Comparison of ENCODE assay signal across 9 mouse cellular contexts in the genomic region with DNA sequence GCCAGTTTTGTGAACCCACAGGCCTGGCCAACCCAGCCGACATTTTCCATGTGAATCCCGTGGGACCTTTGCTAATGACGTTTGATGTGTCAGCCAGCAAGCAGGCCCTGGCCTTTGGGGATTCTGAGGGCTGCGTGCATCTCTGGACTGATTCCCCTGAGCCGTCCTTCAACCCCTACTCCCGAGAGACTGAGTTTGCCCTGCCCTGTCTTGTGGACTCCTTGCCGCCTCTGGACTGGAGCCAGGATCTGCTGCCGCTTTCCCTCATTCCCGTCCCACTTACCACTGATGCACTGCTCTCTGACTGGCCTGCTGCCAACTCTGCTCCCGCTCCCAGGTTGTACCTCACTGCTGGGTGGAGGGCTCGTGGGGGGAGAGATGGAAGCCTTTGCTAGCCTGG. TPM values are rescaled to one million over a fixed set of nuclear protein-coding genes. Genes with fewer than 3 reads are reported as not detected.
DNase-seq lines count a peak whose midpoint lies in the region; ATAC-seq and TF ChIP-seq lines count a peak whose summit lies in the region.
"Had no signal": no experiment of that assay in that cellular context is flagged by ENCODE, and none has a peak within 500 bp of the region (broad histone marks: within the 10 kb centered on the region; RNA-seq: fewer than 3 reads in every experiment).

No protein-coding gene starts in this region.

- TF ChIP-seq POLR2A in heart, adult 2 months (IDR thresholded peaks at IDR 0.05; ENCODE audit: insufficient read depth, low read depth, low read length): no peak
- TF ChIP-seq POLR2A in CH12.LX (IDR thresholded peaks at IDR 0.05; ENCODE audit: low read depth, low read length): no peak

- TF ChIP-seq RAD21 in CH12.LX (IDR thresholded peaks at IDR 0.05; ENCODE audit: low read depth, low read length): no peak

- peak; percentile 20 to 33 for DNase-seq in heart, adult 2 months
- no peak for DNase-seq in heart, adult 9 months (ENCODE audit: low spot score in 2 of 2)
- DNase-seq in CH12.LX (ENCODE audit: extremely low read depth): peak; percentile 87
- peak; percentile 77 to 79 for DNase-seq in cerebellum, postnatal 10 days
- DNase-seq in frontal cortex, postnatal 14 days (ENCODE audit: low spot score in 2 of 2): no peak
- DNase-seq in urinary bladder, adult 2 months (ENCODE audit: low spot score): no peak

- H3K79me2 ChIP-seq in heart, adult 2 months (replicated peaks; ENCODE audit: control insufficient read depth, insufficient read depth, low read length): no peaks in the 10 kb centered on the region
- no peaks in the 10 kb centered on the region for H3K79me2 ChIP-seq in CH12.LX (replicated peaks; ENCODE audit: control insufficient read depth, extremely low read depth, insufficient read depth, poor library complexity, severe bottlenecking)

- dilution Hi-C loops in CH12.LX (cut with MboI; ENCODE audit: extremely low pct_ligation_motif_present, extremely low pct_unique_long_range_greater_than_20kb, low sequenced_read_pairs): no loop called here

- no peaks in the 10 kb centered on the region for H3K27me3 ChIP-seq in heart, adult 2 months (ENCODE audit: control insufficient read depth, insufficient read depth, low read length)
- H3K27me3 ChIP-seq in CH12.LX (replicated peaks): no peaks in the 10 kb centered on the region
- no peaks in the 10 kb centered on the region for H3K27me3 ChIP-seq in limb, embryonic 13.5 days

- intact Hi-C loops in heart, adult 2 months (cut with DNase I): no loop called here

- TF ChIP-seq CTCF in heart, adult 2 months (IDR thresholded peaks at IDR 0.05): no peak
- TF ChIP-seq CTCF in CH12.LX (conservative IDR thresholded peaks at IDR 0.05 in 1 of 2, IDR thresholded peaks at IDR 0.05 in 1 of 2; ENCODE audit: low read depth in 2 of 2, low read length in 2 of 2): no peak

- H3K4me2 ChIP-seq in CH12.LX (ENCODE audit: insufficient read depth, low read depth, poor library complexity, severe bottlenecking): no peak overlapping the region
- H3K4me2 ChIP-seq in limb, embryonic 13.5 days (replicated peaks): no peak overlapping the region

- no peaks in the 10 kb centered on the region for H3K36me3 ChIP-seq in heart, adult 2 months (ENCODE audit: control insufficient read depth, insufficient read depth, low read length)
- peaks cover 33 to 76% of the 10 kb centered on the region in 2 experiments for H3K36me3 ChIP-seq in CH12.LX (replicated peaks in 1 of 2; ENCODE audit: control insufficient read depth in 1 of 2, insufficient read depth in 1 of 2, low read length in 1 of 2)
- H3K36me3 ChIP-seq in limb, embryonic 13.5 days: peaks cover 74% of the 10 kb centered on the region

- H3K27ac ChIP-seq in heart, adult 2 months: no peak overlapping the region
- H3K27ac ChIP-seq in CH12.LX (ENCODE audit: insufficient read depth, low read depth): no peak overlapping the region
- H3K27ac ChIP-seq in limb, embryonic 13.5 days: no peak overlapping the region

- no peak for ATAC-seq in limb, embryonic 13.5 days (ENCODE audit: low FRiP score, low read depth)
- no peak for ATAC-seq in granulocyte monocyte progenitor cell, adult 5-6 weeks (replicated peaks; ENCODE audit: poor library complexity, severe bottlenecking)

- H3K4me1 ChIP-seq in heart, adult 2 months (ENCODE audit: control insufficient read depth, insufficient read depth, low read length): no peaks in the 10 kb centered on the region
- peaks cover 10 to 25% of the 10 kb centered on the region in 2 experiments for H3K4me1 ChIP-seq in CH12.LX (ENCODE audit: control insufficient read depth in 1 of 2, insufficient read depth in 2 of 2)
- H3K4me1 ChIP-seq in limb, embryonic 13.5 days: peaks cover 5% of the 10 kb centered on the region

- H3K9me3 ChIP-seq in CH12.LX (replicated peaks; ENCODE audit: low read length): no peaks in the 10 kb centered on the region
- no peaks in the 10 kb centered on the region for H3K9me3 ChIP-seq in limb, embryonic 13.5 days
- H3K9me3 ChIP-seq: G1E had no signal

- no peak for TF ChIP-seq EP300 in heart, adult 2 months (IDR thresholded peaks at IDR 0.05; ENCODE audit: insufficient read depth, low read depth, low read length)
- TF ChIP-seq EP300 in CH12.LX (IDR thresholded peaks at IDR 0.05; ENCODE audit: low read length): no peak; the same call in 1 of the 2 replicates

- 34% methylated on average over 11 of the region's 11 CpGs for WGBS in heart, adult 2 months
- 67% methylated on average over 11 of the region's 11 CpGs for WGBS in limb, embryonic 13.5 days

- in situ Hi-C loops in CH12.LX (cut with MboI; ENCODE audit: low pct_ligation_motif_present, low pct_unique_long_range_greater_than_20kb, low sequenced_read_pairs): no loop called here

- no peak overlapping the region for H3K9ac ChIP-seq in heart, adult 2 months (ENCODE audit: low read depth, low read length)
- no peak overlapping the region for H3K9ac ChIP-seq in CH12.LX (ENCODE audit: insufficient read depth, low read depth)
- 0 out of 2 replicates have a peak overlapping the region, but pooled peaks have one; percentile 0 for H3K9ac ChIP-seq in limb, embryonic 13.5 days

- H3K4me3 ChIP-seq in heart, adult 2 months: no peak overlapping the region
- H3K4me3 ChIP-seq in CH12.LX (replicated peaks in 1 of 3; ENCODE audit: low read depth in 2 of 3, low read length in 2 of 3, poor library complexity in 1 of 3): no peak overlapping the region
- H3K4me3 ChIP-seq in limb, embryonic 13.5 days: no peak overlapping the region

TF ChIP-seq in CH12.LX, 34 proteins besides CTCF, POLR2A, EP300 and RAD21:
- no peak for TF ChIP-seq ZNF384 (IDR thresholded peaks at IDR 0.05; ENCODE audit: low read depth, low read length)
- TF ChIP-seq BHLHE40 (IDR thresholded peaks at IDR 0.05; ENCODE audit: low read depth, low read length): peak; percentile 24; the same call in 1 of the 2 replicates
- TF ChIP-seq IRF4 (IDR thresholded peaks at IDR 0.05; ENCODE audit: low read depth, low read length): peak; percentile 5; the same call in 1 of the 2 replicates
- peak; percentile 47 for TF ChIP-seq ETS1 (conservative IDR thresholded peaks at IDR 0.05; ENCODE audit: low read depth, low read length)
- TF ChIP-seq KAT2A (IDR thresholded peaks at IDR 0.05; ENCODE audit: insufficient replicate concordance, low read length): 0 out of 2 replicates have a peak, but pooled peaks have one; percentile 24

RNA-seq across cellular contexts. Expression of a gene that starts 7.0 kb away (rescaled TPM):
- 1 to 10 TPM; 6.5 to 6.9 TPM for total RNA-seq in heart, adult 2 months (2021)
- 15.2 and 19.8 TPM in 2 replicates for polyA plus RNA-seq in heart, adult 2 months (2012; rRNA removed)
- total RNA-seq in CH12.LX (2012; rRNA removed) (8.1 and 11.0 TPM in 2 replicates), CH12.LX (2014; rRNA removed) (9.4 and 10.6 TPM in 2 replicates)
- polyA plus RNA-seq in CH12.LX (2012; ENCODE audit: insufficient read length, low read depth): 16.1 and 18.5 TPM in 2 replicates
- polyA plus RNA-seq in limb, embryonic 13.5 days (2015; fragmentation: Nextera tagmentation; extraction: Ambion mirVana): 33.6 and 35.2 TPM in 2 replicates
- polyA plus RNA-seq in urinary bladder, adult 2 months (2012; rRNA removed): 27.9 and 31.7 TPM in 2 replicates
- 22.7 and 25.7 TPM in 2 replicates for total RNA-seq in granulocyte monocyte progenitor cell, adult 5-6 weeks (2014; fragmentation: Nextera tagmentation)
- 9.8 and 16.2 TPM in 2 replicates for total RNA-seq in granulocyte monocyte progenitor cell, adult 5-6 weeks (2017)

RNA-seq across cellular contexts. Expression of a gene that starts 11.6 kb away (rescaled TPM):
- total RNA-seq in heart, adult 2 months (2021): under 1 TPM in 1 of 2 experiments, not detected in 1; 0.16 TPM
- 0.12 TPM in 1 of 2 replicates, not detected in the other for polyA plus RNA-seq in heart, adult 2 months (2012; rRNA removed)
- total RNA-seq in CH12.LX (2012; rRNA removed): 1.2 and 3.6 TPM in 2 replicates
- total RNA-seq in CH12.LX (2014; rRNA removed): 0.32 and 0.41 TPM in 2 replicates
- polyA plus RNA-seq in CH12.LX (2012; ENCODE audit: insufficient read length, low read depth): 0.30 and 0.49 TPM in 2 replicates
- polyA plus RNA-seq in limb, embryonic 13.5 days (2015; fragmentation: Nextera tagmentation; extraction: Ambion mirVana): 0.18 TPM in 1 of 2 replicates, not detected in the other
- polyA plus RNA-seq in urinary bladder, adult 2 months (2012; rRNA removed): 0.12 TPM in 1 of 2 replicates, not detected in the other
- total RNA-seq in granulocyte monocyte progenitor cell, adult 5-6 weeks (2014; fragmentation: Nextera tagmentation): not detected in 2 replicates
- total RNA-seq in granulocyte monocyte progenitor cell, adult 5-6 weeks (2017): 1.3 and 1.6 TPM in 2 replicates

RNA-seq across cellular contexts. Expression of a gene that starts 12.1 kb away (rescaled TPM):
- total RNA-seq in heart, adult 2 months (2021): 10 to 100 TPM; 58.9 to 65.3 TPM
- 27.8 and 48.0 TPM in 2 replicates for polyA plus RNA-seq in heart, adult 2 months (2012; rRNA removed)
- total RNA-seq in CH12.LX (2012; rRNA removed) (91.0 and 111 TPM in 2 replicates), CH12.LX (2014; rRNA removed) (64.9 and 72.0 TPM in 2 replicates)
- polyA plus RNA-seq in CH12.LX (2012; ENCODE audit: insufficient read length, low read depth): 98.9 and 107 TPM in 2 replicates
- 390 and 394 TPM in 2 replicates for polyA plus RNA-seq in limb, embryonic 13.5 days (2015; fragmentation: Nextera tagmentation; extraction: Ambion mirVana)
- 118 and 124 TPM in 2 replicates for polyA plus RNA-seq in urinary bladder, adult 2 months (2012; rRNA removed)
- 108 and 200 TPM in 2 replicates for total RNA-seq in granulocyte monocyte progenitor cell, adult 5-6 weeks (2014; fragmentation: Nextera tagmentation)
- total RNA-seq in granulocyte monocyte progenitor cell, adult 5-6 weeks (2017): 135 TPM in 2 replicates

RNA-seq across cellular contexts. Expression of a gene that starts 27.4 kb away (rescaled TPM):
- total RNA-seq in heart, adult 2 months (2021): 1,000 to 10,000 TPM in 1 of 2 experiments, 100 to 1,000 TPM in 1; 947 to 1,091 TPM
- 1,148 and 1,658 TPM in 2 replicates for polyA plus RNA-seq in heart, adult 2 months (2012; rRNA removed)
- total RNA-seq in CH12.LX (2012; rRNA removed) (145 and 149 TPM in 2 replicates), CH12.LX (2014; rRNA removed) (131 and 137 TPM in 2 replicates)
- polyA plus RNA-seq in CH12.LX (2012; ENCODE audit: insufficient read length, low read depth): 214 and 240 TPM in 2 replicates
- polyA plus RNA-seq in limb, embryonic 13.5 days (2015; fragmentation: Nextera tagmentation; extraction: Ambion mirVana): 167 and 176 TPM in 2 replicates
- 138 and 150 TPM in 2 replicates for polyA plus RNA-seq in urinary bladder, adult 2 months (2012; rRNA removed)
- total RNA-seq in granulocyte monocyte progenitor cell, adult 5-6 weeks (2014; fragmentation: Nextera tagmentation): 175 and 176 TPM in 2 replicates
- total RNA-seq in granulocyte monocyte progenitor cell, adult 5-6 weeks (2017): 104 and 114 TPM in 2 replicates

RNA-seq across cellular contexts. Expression of a gene that starts 39.8 kb away (rescaled TPM):
- total RNA-seq in heart, adult 2 months (2021): 10 to 100 TPM in 1 of 2 experiments, 1 to 10 TPM in 1; 7.3 to 12.2 TPM
- polyA plus RNA-seq in heart, adult 2 months (2012; rRNA removed): 11.0 and 17.5 TPM in 2 replicates
- total RNA-seq in CH12.LX (2012; rRNA removed) (12.5 and 14.6 TPM in 2 replicates), CH12.LX (2014; rRNA removed) (2.7 and 3.3 TPM in 2 replicates)
- 11.6 and 12.5 TPM in 2 replicates for polyA plus RNA-seq in CH12.LX (2012; ENCODE audit: insufficient read length, low read depth)
- polyA plus RNA-seq in limb, embryonic 13.5 days (2015; fragmentation: Nextera tagmentation; extraction: Ambion mirVana): 14.6 and 16.6 TPM in 2 replicates
- 33.0 and 39.1 TPM in 2 replicates for polyA plus RNA-seq in urinary bladder, adult 2 months (2012; rRNA removed)
- 26.8 and 28.5 TPM in 2 replicates for total RNA-seq in granulocyte monocyte progenitor cell, adult 5-6 weeks (2014; fragmentation: Nextera tagmentation)
- 6.5 and 7.1 TPM in 2 replicates for total RNA-seq in granulocyte monocyte progenitor cell, adult 5-6 weeks (2017)

Comparison
In these comparisons a context has a peak if more than half of its experiments do, and no peak if none do; other contexts are left out.
1. DNase-seq: peak in heart, adult 2 months (2 of 2), CH12.LX (single experiment) and cerebellum, postnatal 10 days (2 of 2); none in heart, adult 9 months (0 of 2), frontal cortex, postnatal 14 days (0 of 2) and urinary bladder, adult 2 months (single experiment).